Mouse (Mus musculus) bone marrow, adult 2 months (tissue): Measurements from ENCODE around the gene Vmn1r166. TPM values are rescaled to one million over a fixed set of nuclear protein-coding genes. Genes with fewer than 3 reads are reported as not detected.
"Not testable (repeated sequence)": the region's sequence is repeated elsewhere in the genome, so short reads cannot be mapped to it uniquely, and the experiment has no call there.

Source experiments
- H3K27ac ChIP-seq: fragments of 200-500 bp; 2 replicates; pipeline ENCODE4 v1.5.1; 2012; ENCODE audit warnings: low read depth, mild to moderate bottlenecking, control low read depth, inconsistent platforms, low read length; ENCODE audit not compliant: control insufficient read depth, poor library complexity, insufficient read depth
- H3K4me1 ChIP-seq: fragments of 200-500 bp; 2 replicates; pipeline ENCODE4 v1.6.1; 2011; ENCODE audit warnings: low read length; ENCODE audit not compliant: control insufficient read depth, insufficient read depth
- H3K4me3 ChIP-seq: fragments of 200-500 bp; replicated peaks from 2 replicates; pipeline ENCODE3; 2011; ENCODE audit warnings: mild to moderate bottlenecking, low read depth, low read length, control low read depth; ENCODE audit not compliant: control insufficient read depth
- WGBS: fragments of 180-500 bp; shearing (Covaris S2); methylation state at CpG from one replicate; pipeline ENCODE4 v1.1.7; 2018; 5-methylcytosine and 5-hydroxymethylcytosine counted together
- polyA plus RNA-seq: library from polyadenylated mRNA; stranded (reverse); fragments of >200 nt; gene quantifications from 2 replicates; pipeline ENCODE4 v1.2.4, GENCODE M21; 2011; ENCODE audit warnings: low replicate concordance; ENCODE audit not compliant: missing spikeins, insufficient read depth, insufficient read length

Vmn1r166 gene
- not detected in 2 replicates for polyA plus RNA-seq

DNA sequence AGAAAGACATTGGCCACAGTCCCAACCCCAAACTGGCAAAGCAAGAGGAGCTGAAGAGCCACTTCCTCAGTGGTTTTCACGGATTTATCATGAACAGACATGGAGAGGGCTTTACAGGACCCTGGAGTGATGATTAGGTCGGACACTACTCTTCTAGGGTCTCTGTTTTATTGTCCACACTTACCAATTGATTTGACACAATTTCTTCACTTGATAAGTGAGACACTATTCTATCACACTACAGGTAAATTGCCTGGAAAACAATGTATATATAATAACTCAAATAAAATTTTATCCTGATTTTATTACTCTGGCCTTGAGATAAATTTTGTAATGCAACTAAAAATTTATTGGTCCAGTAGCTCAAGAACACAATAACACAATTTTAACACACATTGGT, at the start of gene Vmn1r166:
Gene Vmn1r166, minus strand, starts transcription at position 101 of the 400 bp plus-strand sequence.
- not testable (repeated sequence) for H3K4me3 ChIP-seq, H3K4me1 ChIP-seq, H3K27ac ChIP-seq
- no CpG with 5 or more reads among the region's 2 CpGs for WGBS

DNA sequence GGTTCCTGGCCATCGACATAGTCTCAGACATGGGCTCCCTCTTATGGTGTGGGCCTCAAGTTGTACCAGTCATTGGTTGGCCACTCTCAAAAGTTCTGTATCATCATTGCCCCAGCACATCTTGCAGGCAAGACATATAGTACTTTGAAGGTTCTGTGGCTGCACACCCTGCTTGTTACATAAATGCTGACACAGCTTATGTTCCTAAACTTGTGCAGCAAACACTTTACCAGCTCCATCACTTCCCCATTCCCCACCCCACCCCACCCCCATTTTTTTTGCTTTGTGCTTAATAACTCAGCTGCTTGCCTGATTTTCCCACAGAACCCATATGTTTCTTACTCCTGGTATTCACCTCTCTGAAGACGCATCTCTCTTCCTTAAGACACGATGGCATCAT, 49.4 kb upstream of the Vmn1r166 start, which contains the start of gene Nlrp4e:
Gene Nlrp4e, plus strand, starts transcription at position 301 of the 400 bp plus-strand sequence.
- H3K27ac ChIP-seq, H3K4me1 ChIP-seq, H3K4me3 ChIP-seq: not testable (repeated sequence)
- WGBS: 79% methylated on average over 3 of the region's 3 CpGs

GRCm38 (mm10) chr7:23278800-23279199, 27.3 kb upstream of the Vmn1r166 start, which contains the start of gene Gm6902:
TSS of gene Gm6902 (minus strand) at chr7:23278900.
- not testable (repeated sequence) for H3K4me3 ChIP-seq, H3K4me1 ChIP-seq, H3K27ac ChIP-seq
- WGBS: no CpG with 5 or more reads among the region's 2 CpGs

- not testable (repeated sequence) for H3K4me1 ChIP-seq, H3K27ac ChIP-seq, H3K4me3 ChIP-seq
- no CpG with 5 or more reads among the region's 3 CpGs for WGBS
These were observed 34.5 kb downstream of the Vmn1r166 start, which contains the start of gene Vmn1r165 for GRCm38 (mm10) chr7:23217032-23217431. TSS of gene Vmn1r165 (plus strand) at chr7:23217332.

Other genes with a start within 250 kb of the Vmn1r166 start
- not detected in 2 replicates for gene Gm4216, start 231.8 kb downstream of the Vmn1r166 start, polyA plus RNA-seq
- gene Vmn1r163, start 196.1 kb downstream of the Vmn1r166 start, polyA plus RNA-seq: not detected in 2 replicates
- not detected in 2 replicates for gene Gm8720, start 184.2 kb downstream of the Vmn1r166 start, polyA plus RNA-seq
- gene Gm10662, start 107.2 kb downstream of the Vmn1r166 start, polyA plus RNA-seq: 2.6 TPM in 1 of 2 replicates, not detected in the other
- not detected in 2 replicates for gene Vmn1r165, start 34.4 kb downstream of the Vmn1r166 start, polyA plus RNA-seq
- gene Gm6902, start 27.2 kb upstream of the Vmn1r166 start, polyA plus RNA-seq: not detected in 2 replicates
- gene Nlrp4e, start 49.5 kb upstream of the Vmn1r166 start, polyA plus RNA-seq: 1.5 TPM in 1 of 2 replicates, not detected in the other
- not detected in 2 replicates for gene Nlrp5, start 134.2 kb upstream of the Vmn1r166 start, polyA plus RNA-seq